Mouse (Mus musculus): ENCODE data around the gene Tjp3. TPM values are rescaled to one million over a fixed set of nuclear protein-coding genes. Genes with fewer than 3 reads are reported as not detected.

Tjp3 gene
- total RNA-seq, 4 experiments from 2014 or later, result 0.23 to 1.00 (median 0.27) TPM; not detected in 1

- no peak for DNase-seq (ENCODE audit: low spot score in 2 of 2)
Measured at GRCm38 (mm10) chr10:81299585-81300351, 8.4 kb upstream of the Tjp3 start.

- peak in 1 of 2 experiments; percentile 84 for DNase-seq (ENCODE audit: low spot score in 2 of 2)
Measured at GRCm38 (mm10) chr10:81298369-81299100, 7.2 kb upstream of the Tjp3 start.

- DNase-seq (ENCODE audit: low spot score in 2 of 2), result no peak
Measured at GRCm38 (mm10) chr10:81297845-81298244, 6.5 kb upstream of the Tjp3 start.

- no peak for DNase-seq (ENCODE audit: low spot score in 2 of 2)
Measured at GRCm38 (mm10) chr10:81297246-81297645, 5.9 kb upstream of the Tjp3 start.

- peak in 1 of 2 experiments; percentile 70 for DNase-seq (ENCODE audit: low spot score in 2 of 2)
Measured at GRCm38 (mm10) chr10:81295185-81295584, 3.8 kb upstream of the Tjp3 start.

GRCm38 (mm10) chr10:81294442-81294841 is 3.1 kb upstream of the Tjp3 start:
- no peak for DNase-seq (ENCODE audit: low spot score in 2 of 2)

GRCm38 (mm10) chr10:81293334-81294030 is 2.1 kb upstream of the Tjp3 start:
- DNase-seq (ENCODE audit: low spot score in 2 of 2), result peak in 1 of 2 experiments; percentile 80

- DNase-seq (ENCODE audit: low spot score in 2 of 2), result peak; percentile 98 to 100
Measured at GRCm38 (mm10) chr10:81292554-81293333, 1.4 kb upstream of the Tjp3 start, which contains the start of gene Pip5k1c. Gene Pip5k1c, plus strand, starts transcription at chr10:81292963.

GRCm38 (mm10) chr10:81290698-81291460 is 502 bp downstream of the Tjp3 start:
- no peak for DNase-seq (ENCODE audit: low spot score in 2 of 2)

- no peak for DNase-seq (ENCODE audit: low spot score in 2 of 2)
Measured at GRCm38 (mm10) chr10:81289811-81290210, 1.6 kb downstream of the Tjp3 start.

- no peak for DNase-seq (ENCODE audit: low spot score in 2 of 2)
Measured at GRCm38 (mm10) chr10:81289278-81289677, 2.1 kb downstream of the Tjp3 start.

- no peak for DNase-seq (ENCODE audit: low spot score in 2 of 2)
Measured at GRCm38 (mm10) chr10:81288601-81289000, 2.8 kb downstream of the Tjp3 start.

GRCm38 (mm10) chr10:81287513-81288157 is 3.7 kb downstream of the Tjp3 start:
- DNase-seq (ENCODE audit: low spot score in 2 of 2), result no peak

GRCm38 (mm10) chr10:81286586-81286985 is 4.8 kb downstream of the Tjp3 start:
- DNase-seq (ENCODE audit: low spot score in 2 of 2), result no peak

- DNase-seq (ENCODE audit: low spot score in 2 of 2), result no peak
Measured at GRCm38 (mm10) chr10:81285694-81286450, 5.5 kb downstream of the Tjp3 start.

- DNase-seq (ENCODE audit: low spot score in 2 of 2), result no peak
Measured at GRCm38 (mm10) chr10:81284719-81285118, 6.7 kb downstream of the Tjp3 start.

- DNase-seq (ENCODE audit: low spot score in 2 of 2), result no peak
Measured at GRCm38 (mm10) chr10:81284189-81284588, 7.2 kb downstream of the Tjp3 start.

GRCm38 (mm10) chr10:81279496-81279895 is 11.9 kb downstream of the Tjp3 start:
- DNase-seq (ENCODE audit: low spot score in 2 of 2), result no peak

GRCm38 (mm10) chr10:81277676-81278075 is 13.7 kb downstream of the Tjp3 start:
- DNase-seq (ENCODE audit: low spot score in 2 of 2), result no peak

Data from left cerebral cortex, adult 8-10 months (tissue).